Mouse (Mus musculus): ENCODE measurements at regions not wholly inside any gene's neighbourhood (a gene's known extent, or its start where the extent isn't known, plus 50 kb on each side); places are given as distances from the start of the nearest gene placed in this dataset.
A peak's percentile ranks its signal among the peaks of the same experiment; 100 is the strongest.

DNA sequence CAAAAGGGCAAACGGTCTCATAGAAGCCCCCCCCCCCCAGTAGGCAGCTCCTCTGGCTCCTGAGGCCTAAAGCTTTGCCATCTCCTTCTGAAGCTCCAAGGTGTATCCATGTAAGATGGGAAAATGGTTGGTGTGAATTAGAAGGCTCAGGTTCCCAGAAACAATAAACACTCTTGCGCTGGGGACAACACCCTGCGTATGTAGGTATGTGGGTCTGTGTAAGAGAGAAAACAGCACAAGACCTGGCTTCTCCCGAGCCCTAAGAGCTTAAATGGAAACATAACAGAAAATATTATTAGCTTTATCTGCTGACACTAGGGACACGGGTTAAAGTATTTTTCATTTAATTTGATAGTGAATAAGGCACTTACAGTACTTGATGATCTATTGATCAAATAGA is 79.9 kb upstream of the Tbca start:
- no peak for DNase-seq (ENCODE audit: low spot score)

DNA sequence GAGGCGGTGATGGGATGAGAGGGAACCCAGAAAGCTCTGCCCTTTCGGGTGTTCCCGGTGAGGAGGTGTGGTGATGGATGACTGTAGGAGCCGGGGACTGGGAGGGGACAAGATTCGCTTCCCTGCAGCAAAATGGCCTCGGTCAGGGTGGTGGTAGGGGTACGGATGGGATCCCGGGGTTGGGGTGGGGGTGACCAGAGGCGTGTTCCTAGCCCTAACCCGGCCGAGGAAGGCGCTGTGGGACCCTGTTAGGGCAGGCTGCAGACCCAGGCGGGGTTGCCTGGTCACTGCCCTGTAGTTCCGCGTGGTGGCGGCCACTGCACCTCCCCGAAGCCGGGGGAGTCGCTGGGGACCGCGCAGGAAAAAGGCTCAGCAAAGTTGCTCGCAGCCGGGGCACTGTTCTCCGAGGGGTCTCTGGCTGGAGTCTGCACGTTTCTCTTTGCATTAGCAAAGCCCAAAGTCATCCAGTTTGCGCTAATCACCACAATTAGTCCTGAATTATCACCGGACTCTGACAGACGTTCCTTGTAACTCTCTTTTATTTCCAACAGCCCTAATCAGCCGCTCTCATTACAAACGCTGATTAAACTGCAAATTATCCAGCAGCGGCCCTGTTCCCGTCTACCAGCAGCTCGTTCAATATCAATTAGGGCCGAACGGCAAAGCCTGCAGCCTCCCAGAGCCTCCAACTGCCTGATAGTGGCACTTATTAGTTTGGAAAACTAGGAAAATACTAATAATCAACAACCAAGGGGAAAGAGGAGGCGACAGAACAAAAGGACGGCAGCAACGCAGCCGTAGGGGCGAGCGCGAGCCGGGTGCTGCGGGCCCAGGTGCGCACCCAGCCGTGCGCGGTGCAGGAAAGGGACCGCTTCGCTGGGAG is 78.8 kb upstream of the Tbca start:
- peak; percentile 70 for DNase-seq (ENCODE audit: low spot score)

DNA sequence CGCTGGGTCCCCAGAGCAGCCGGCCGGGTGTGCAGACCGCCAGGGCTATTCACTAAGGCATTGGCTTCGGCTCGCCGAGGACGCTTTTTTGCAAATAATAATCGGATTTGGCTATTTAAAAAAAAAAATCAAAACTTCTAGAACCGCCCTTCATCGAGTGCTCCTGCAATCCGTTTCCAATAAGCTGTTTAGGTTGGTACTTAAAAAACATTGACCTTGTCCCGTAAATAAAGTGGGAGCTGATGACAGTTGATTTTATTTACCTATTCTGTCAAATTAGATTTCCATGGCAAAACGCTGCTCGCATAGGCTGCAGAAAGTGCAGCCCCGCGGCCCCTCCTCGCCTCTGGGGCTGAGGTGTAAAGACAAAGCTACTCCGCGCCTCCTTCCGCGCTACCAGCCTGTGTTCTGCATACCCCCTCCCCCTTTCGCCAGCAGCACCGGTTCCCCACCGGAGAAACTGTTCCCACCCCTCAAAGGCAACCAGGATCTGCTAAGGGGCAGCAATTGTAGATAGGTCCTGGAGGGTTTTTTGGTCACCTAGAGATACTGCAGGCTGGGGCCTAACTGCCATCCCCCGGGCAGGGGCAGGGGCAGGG is 78.0 kb upstream of the Tbca start:
- DNase-seq (ENCODE audit: low spot score), result peak; percentile 33

DNA sequence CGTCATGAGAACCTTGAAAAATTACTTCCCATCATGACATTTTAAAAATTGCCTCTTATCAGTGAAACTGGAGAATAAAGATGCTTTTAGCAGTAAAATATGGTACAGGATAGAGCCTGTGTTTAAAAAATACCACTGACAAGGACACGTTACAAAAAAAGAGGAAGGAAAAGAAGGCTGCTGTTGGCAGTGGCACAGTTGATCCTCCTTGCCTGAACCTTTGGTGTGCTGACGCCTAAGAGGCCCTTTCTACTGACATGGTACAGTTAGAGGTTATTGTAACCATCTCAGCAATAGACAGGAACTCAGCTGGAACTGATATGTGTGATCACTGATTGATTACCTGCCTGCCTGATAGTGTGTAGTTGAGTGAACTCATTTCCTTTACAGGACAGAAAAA is 75.3 kb upstream of the Tbca start:
- DNase-seq (ENCODE audit: low spot score), result no peak

DNA sequence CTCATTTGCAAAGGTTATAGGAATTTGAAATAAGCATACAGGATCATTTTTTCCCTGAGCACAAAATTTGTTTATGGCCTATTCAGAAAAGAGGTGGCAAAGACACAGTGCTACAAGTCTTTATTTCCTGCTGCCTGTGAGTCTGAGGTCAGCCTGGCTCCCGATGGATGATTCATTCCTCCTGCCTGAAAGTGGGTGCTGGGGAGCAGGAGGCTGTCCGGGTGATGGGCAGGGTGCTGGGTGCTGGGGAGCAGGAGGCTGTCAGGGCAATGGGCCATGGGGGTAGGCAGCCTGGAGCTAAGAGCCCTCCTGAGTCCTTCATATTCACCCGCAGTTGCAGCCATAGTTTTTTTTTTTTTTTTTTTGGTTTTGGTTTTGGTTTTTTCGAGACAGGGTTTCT is 67.1 kb upstream of the Tbca start:
- DNase-seq (ENCODE audit: low spot score), result no peak

Measured in retina, embryonic 14.5 days (tissue).